Mouse (Mus musculus) kidney, postnatal 0 days (tissue): ENCODE measurements around the gene Ppp1cb. TPM values are rescaled to one million over a fixed set of nuclear protein-coding genes. Genes with fewer than 3 reads are reported as not detected.
A peak's percentile ranks its signal among the peaks of the same experiment; 100 is the strongest.

Experiments used
- ATAC-seq: fragments of 200-750 bp; cut with Nextera tagmentation; replicated peaks from 2 replicates; pipeline ENCODE4 v1.8.0; 2017; ENCODE audit warnings: low read depth, moderate number of reproducible peaks, moderate TSS enrichment, moderate library complexity; ENCODE audit not compliant: low FRiP score
- DNase-seq: peaks from one replicate; pipeline ENCODE4 v3.0.0-alpha.2; 2016; ENCODE audit warnings: low spot score
- H3K27ac ChIP-seq: fragments of 300-500 bp; sonication (generic); 2 replicates; pipeline ENCODE4 v1.5.1; 2014; ENCODE audit warnings: mild to moderate bottlenecking
- H3K27me3 ChIP-seq: fragments of 300-500 bp; sonication (generic); 2 replicates; pipeline ENCODE4 v1.6.1; 2014; ENCODE audit warnings: low read length, mixed read lengths; ENCODE audit not compliant: insufficient read depth
- H3K36me3 ChIP-seq: fragments of 300-500 bp; sonication (generic); 2 replicates; pipeline ENCODE4 v1.6.1; 2014; ENCODE audit warnings: low read length, mixed read lengths; ENCODE audit not compliant: insufficient read depth
- H3K4me1 ChIP-seq: fragments of 300-500 bp; sonication (generic); replicated peaks from 2 replicates; pipeline ENCODE4 v1.6.1; 2014; ENCODE audit warnings: antibody characterized with exemption, low read length, mixed read lengths; ENCODE audit not compliant: insufficient read depth
- H3K4me2 ChIP-seq: fragments of 300-500 bp; sonication (generic); 2 replicates; pipeline ENCODE4 v1.6.1; 2014; ENCODE audit warnings: mild to moderate bottlenecking, low read length, moderate library complexity, mixed read lengths
- H3K4me3 ChIP-seq: fragments of 300-500 bp; sonication (generic); replicated peaks from 2 replicates; pipeline ENCODE4 v1.5.1; 2014; ENCODE audit warnings: low read depth, low read length
- H3K9ac ChIP-seq: fragments of 300-500 bp; sonication (generic); 2 replicates; pipeline ENCODE4 v1.6.1; 2014; ENCODE audit warnings: low read depth, low read length
- H3K9me3 ChIP-seq: fragments of 300-500 bp; sonication (generic); replicated peaks from 2 replicates; pipeline ENCODE4 v1.6.1; 2016; ENCODE audit warnings: low read length, inconsistent platforms, mixed read lengths
- CTCF ChIP-seq: IDR thresholded peaks from 2 replicates; pipeline ENCODE4 v1.5.1; 2016; ENCODE audit warnings: antibody characterized with exemption, low read depth, mild to moderate bottlenecking, moderate library complexity
- WGBS: fragments of 180-500 bp; shearing (Covaris S2); extraction: QIAGEN DNeasy Blood & Tissue Kit; methylation state at CpG from one replicate; pipeline ENCODE4 v1.1.7; 2014; 5-methylcytosine and 5-hydroxymethylcytosine counted together
- polyA plus RNA-seq: library from polyadenylated mRNA; unstranded; fragments of >200 nt; fragmentation: Nextera tagmentation; extraction: Ambion mirVana; gene quantifications from 2 replicates; pipeline ENCODE4 v1.2.1, GENCODE M21; 2015

Ppp1cb gene
- polyA plus RNA-seq, 1 experiment from 2014 or later, result 226 TPM

DNA sequence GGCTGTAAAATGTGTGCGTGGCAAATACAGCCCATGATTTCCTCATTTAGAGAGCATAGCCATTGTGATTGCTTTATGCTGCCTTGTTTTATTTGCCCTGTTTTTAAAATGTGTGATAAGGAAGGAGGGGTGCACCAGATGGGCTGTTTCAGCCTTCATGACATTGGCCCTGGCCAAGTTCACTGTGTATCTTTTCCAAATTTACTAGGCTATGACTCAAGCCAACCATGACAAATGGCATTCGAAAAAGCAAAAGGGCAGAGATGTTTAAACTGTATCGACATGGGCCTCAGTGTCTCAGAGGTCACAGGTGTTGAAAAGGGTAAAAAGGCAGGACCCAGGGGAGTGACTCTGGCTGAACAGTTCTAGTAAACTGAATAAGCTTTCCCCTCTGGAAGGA is 17.3 kb upstream of the Ppp1cb start:
- no peak overlapping the region for H3K9ac ChIP-seq
- no peaks in the 10 kb centered on the region for H3K4me1 ChIP-seq
- no peak overlapping the region for H3K27ac ChIP-seq
- DNase-seq (peak; percentile 58), ATAC-seq (no peak)
- WGBS, result 19% methylated on average over 3 of the region's 3 CpGs
- H3K27me3 ChIP-seq, result no peaks in the 10 kb centered on the region
- H3K36me3 ChIP-seq, result no peaks in the 10 kb centered on the region
- TF ChIP-seq CTCF, result no peak
- H3K9me3 ChIP-seq, result no peaks in the 10 kb centered on the region
- no peak overlapping the region for H3K4me3 ChIP-seq
- H3K4me2 ChIP-seq, result no peak overlapping the region

DNA sequence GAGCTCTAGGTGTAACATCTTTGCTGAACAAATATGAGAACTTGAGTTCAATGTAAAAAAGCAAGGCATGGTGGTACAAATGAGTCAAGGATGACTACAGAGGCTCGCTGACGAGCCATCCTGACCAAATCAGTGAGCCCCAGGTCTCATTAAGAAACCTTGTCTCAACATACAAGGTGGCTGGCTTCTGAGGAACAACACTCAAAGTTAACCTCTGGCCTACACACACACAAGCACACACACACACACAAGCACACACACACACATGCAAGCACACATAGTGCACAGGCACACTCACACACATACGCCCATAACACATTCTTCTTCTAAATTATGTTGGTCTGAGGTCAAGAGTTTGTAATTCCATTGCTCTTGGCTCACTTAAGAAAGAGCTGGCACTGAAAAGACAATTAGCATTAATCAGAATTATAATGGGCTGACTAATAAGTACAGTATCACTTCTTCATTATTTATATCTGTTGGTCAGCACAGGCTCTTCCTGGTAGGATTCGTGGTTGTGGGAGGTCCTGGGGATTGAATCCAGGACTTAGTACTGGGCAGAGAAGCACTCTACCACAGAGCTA is 16.6 kb upstream of the Ppp1cb start:
- no peak overlapping the region for H3K27ac ChIP-seq
- no peak overlapping the region for H3K4me3 ChIP-seq
- peak; percentile 28 for DNase-seq
- no peak overlapping the region for H3K9ac ChIP-seq
- no peak overlapping the region for H3K4me2 ChIP-seq
- no peak for TF ChIP-seq CTCF
- H3K4me1 ChIP-seq, result no peaks in the 10 kb centered on the region
- no peaks in the 10 kb centered on the region for H3K27me3 ChIP-seq
- no peaks in the 10 kb centered on the region for H3K36me3 ChIP-seq
- WGBS, result 80% methylated on average over 4 of the region's 4 CpGs
- no peaks in the 10 kb centered on the region for H3K9me3 ChIP-seq
- no peak for ATAC-seq

DNA sequence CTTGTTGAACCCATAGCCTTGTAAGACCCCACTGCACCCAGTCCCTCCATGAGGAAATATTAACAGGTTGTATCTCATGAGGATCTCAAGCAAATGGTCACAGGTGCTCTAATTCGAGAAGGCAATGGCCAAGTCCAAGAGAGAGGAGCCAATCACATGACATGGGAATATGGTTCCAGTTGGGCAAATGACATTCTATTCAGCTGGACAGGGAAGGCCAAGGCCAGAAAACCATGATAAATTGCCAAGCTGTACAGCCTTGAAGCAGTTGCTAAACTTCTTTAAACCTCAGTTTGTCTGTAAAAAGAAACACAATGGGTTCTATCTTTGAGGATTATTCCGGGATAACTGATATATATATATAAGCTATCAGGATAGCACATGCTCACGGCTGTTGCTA is 14.7 kb upstream of the Ppp1cb start:
- Histone ChIP-seq H3K27ac (no peak overlapping the region), H3K9me3 (no peaks in the 10 kb centered on the region), H3K4me1 (no peaks in the 10 kb centered on the region), H3K9ac (no peak overlapping the region), H3K27me3 (no peaks in the 10 kb centered on the region), H3K4me2 (no peak overlapping the region), H3K36me3 (no peaks in the 10 kb centered on the region), H3K4me3 (no peak overlapping the region)
- DNase-seq (no peak), ATAC-seq (no peak)
- no peak for TF ChIP-seq CTCF
- 93% methylated on average over 3 of the region's 3 CpGs for WGBS

- TF ChIP-seq CTCF, result no peak
- Histone ChIP-seq H3K9me3 (no peaks in the 10 kb centered on the region), H3K27ac (no peak overlapping the region), H3K4me1 (no peaks in the 10 kb centered on the region), H3K36me3 (no peaks in the 10 kb centered on the region), H3K27me3 (no peaks in the 10 kb centered on the region), H3K9ac (no peak overlapping the region), H3K4me2 (no peak overlapping the region), H3K4me3 (no peak overlapping the region)
- ATAC-seq (no peak), DNase-seq (no peak)
- 44% methylated on average over 11 of the region's 11 CpGs for WGBS
Observed at GRCm38 (mm10) chr5:32445287-32445921, 13.2 kb upstream of the Ppp1cb start.

DNA sequence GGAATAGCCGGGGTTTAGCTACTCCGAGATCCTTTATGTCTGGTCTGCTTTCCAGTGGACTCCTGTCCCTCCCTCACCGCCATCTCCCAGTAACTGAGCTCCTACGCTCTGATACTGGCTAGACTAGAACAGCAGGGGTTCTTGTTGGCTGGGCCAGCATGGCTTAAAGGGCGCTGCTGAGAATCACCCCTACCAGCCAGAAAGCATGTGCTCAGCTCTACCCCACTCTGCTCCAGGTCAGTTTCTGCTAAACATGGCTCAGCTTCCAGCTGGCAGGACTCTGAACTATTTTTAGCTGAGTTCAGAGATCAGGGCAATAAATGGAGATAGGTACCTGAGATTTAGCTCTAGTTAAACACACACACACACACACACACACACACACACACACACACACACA is 12.2 kb upstream of the Ppp1cb start:
- DNase-seq (no peak), ATAC-seq (no peak)
- Histone ChIP-seq H3K27ac (no peak overlapping the region), H3K36me3 (no peaks in the 10 kb centered on the region), H3K4me2 (no peak overlapping the region), H3K9me3 (no peaks in the 10 kb centered on the region), H3K27me3 (no peaks in the 10 kb centered on the region), H3K4me3 (no peak overlapping the region), H3K4me1 (no peaks in the 10 kb centered on the region), H3K9ac (no peak overlapping the region)
- 69% methylated on average over 5 of the region's 5 CpGs for WGBS
- TF ChIP-seq CTCF, result no peak

DNA sequence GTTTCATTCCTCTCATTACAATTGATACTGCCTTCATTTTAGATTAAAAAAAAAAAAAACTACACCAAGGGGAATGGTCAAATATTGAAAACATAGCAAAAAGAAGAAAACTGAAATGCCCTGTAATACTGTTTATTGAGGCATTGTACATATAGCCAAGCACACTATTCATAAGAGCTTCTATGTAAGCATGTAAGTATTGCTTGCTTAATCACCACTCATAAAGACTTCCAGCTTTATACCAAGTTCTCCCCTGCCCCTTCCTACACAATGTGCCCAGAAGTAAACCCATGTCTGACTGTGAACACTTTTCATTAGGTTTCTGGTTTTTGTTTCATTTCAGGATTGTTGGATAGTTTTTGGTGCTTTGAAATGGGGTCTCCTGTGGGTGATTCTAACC is 11.8 kb upstream of the Ppp1cb start:
- Histone ChIP-seq H3K9ac (no peak overlapping the region), H3K4me2 (no peak overlapping the region), H3K4me1 (no peaks in the 10 kb centered on the region), H3K4me3 (no peak overlapping the region), H3K27ac (no peak overlapping the region), H3K36me3 (no peaks in the 10 kb centered on the region), H3K9me3 (no peaks in the 10 kb centered on the region), H3K27me3 (no peaks in the 10 kb centered on the region)
- no peak for TF ChIP-seq CTCF
- DNase-seq (no peak), ATAC-seq (no peak)
